Mouse (Mus musculus) sigmoid colon, adult 10 weeks (tissue): ENCODE measurements around the gene Lasp1. TPM values are rescaled to one million over a fixed set of nuclear protein-coding genes. Genes with fewer than 3 reads are reported as not detected.

Source experiments
- polyA plus RNA-seq: library from polyadenylated mRNA; stranded (reverse); fragments of 350-450 nt; fragmentation: Illumina TruSeq; extraction: RNeasy Lipid Tissue Mini Kit (QIAGEN cat#74804); gene quantifications from one replicate; pipeline ENCODE4 v1.2.3, GENCODE M21; 2014; ENCODE audit warnings: low read depth, low replicate concordance

Gene Lasp1
- polyA plus RNA-seq, result 74.4 TPM

GRCm38 (mm10) chr11:97798782-97799145 lies at the start of gene Lasp1:
TSS of gene Lasp1 (plus strand) at chr11:97799000.

DNA sequence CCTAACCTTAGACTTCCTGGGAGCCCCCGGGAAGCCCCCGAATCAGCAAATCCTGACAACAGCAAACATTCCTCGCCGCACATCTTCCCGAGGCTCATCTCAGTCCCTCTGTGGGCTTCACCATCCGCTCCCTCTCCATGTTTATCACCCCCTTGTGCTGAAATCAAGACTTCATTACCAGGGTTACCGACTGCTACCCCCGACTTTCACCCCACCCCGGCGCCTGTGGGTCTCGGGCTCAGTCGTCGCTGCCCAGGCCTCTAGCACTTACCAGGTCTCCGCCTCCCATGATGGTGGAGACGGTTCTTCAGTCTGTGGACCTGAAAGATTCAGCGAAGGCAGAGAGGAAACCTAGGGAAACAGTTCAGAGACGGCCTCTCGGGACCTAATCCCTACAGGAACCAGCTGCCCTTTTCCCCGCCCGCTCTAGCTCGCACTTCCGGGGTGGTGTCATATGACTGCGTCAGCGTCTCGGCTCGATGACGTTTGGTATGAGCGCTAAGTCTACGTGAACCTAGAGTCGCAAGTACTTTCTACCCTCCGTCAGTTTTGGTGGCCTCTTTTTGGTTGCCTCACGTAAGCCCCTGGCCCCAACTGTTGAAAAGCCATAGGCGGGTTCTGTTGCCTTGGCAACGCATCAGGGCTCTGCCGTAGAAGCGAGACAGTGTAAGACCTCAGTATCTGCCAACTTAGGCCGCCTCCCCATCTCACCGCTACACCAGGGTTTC lies 32.5 kb upstream of the Lasp1 start, which contains the start of gene Cwc25:
Gene Cwc25, minus strand, starts transcription at position 403 of the 728 bp plus-strand sequence.

GRCm38 (mm10) chr11:97775808-97776496 lies 22.8 kb upstream of the Lasp1 start, which contains the start of gene 1700001P01Rik:
TSS of gene 1700001P01Rik (minus strand) at chr11:97775918.

GRCm38 (mm10) chr11:97781832-97782563 lies 16.8 kb upstream of the Lasp1 start, which contains the start of gene Rpl23:
TSS of gene Rpl23 (minus strand) at chr11:97782437.

DNA sequence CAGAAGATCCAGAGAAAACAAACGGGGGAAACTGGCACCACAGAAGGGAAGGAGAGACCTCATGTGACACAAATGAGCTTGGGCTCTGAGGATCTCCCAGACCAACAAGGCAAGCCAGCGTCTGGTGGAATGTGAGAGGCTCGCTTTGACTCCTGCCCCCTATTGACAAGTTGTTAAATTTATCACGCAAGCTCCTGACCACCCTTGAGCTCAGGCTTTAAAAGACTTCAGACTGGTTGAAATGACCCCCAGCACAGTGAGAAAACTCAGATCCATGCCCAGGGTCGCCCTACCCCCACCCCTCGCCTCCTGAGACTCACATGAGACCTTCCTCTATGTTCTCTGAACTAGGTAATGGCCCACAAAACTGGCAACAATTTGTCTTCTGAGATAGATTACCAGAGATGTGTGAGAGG lies 41.7 kb downstream of the Lasp1 start, which contains the start of gene B230217C12Rik:
Gene B230217C12Rik, plus strand, starts transcription at position 242 of the 416 bp plus-strand sequence.

DNA sequence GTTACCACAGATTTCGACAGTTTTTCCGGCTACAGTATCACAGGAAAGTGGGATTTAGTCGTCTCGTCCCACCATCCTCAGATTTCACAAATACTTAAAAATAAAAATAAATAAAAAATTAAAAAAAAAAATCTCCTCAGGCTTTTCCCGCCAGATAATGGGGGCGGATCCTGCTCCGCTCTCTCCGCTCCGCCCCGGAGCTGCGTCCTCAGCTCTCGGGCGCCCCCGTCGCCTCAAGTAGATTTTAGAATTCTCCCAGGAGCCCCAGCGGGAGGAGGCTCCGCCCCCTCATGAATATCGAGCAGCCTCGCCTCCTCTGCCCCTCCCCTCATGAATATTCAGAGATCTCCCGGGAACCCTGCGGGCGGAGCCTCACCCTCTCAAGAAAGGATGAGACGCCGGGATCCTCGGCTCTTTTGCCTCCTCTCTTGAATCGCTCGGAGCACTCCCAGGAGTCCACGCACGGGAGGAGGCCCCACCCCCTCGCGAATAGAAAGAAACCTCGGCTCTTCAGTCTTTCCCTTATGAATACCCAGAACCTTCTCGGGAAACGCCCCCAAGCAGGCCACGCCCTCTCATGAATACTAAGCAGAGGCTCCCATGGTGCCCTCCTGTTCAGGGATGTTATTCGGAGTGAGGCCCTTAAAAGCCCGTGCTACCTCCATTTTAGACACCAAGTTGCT lies 85.3 kb downstream of the Lasp1 start, which contains the start of gene Fbxo47:
Gene Fbxo47, minus strand, starts transcription at position 237 of the 683 bp plus-strand sequence.

Other genes with a start within 250 kb of the Lasp1 start
- 0.44 TPM for gene Srcin1, start 222.8 kb upstream of the Lasp1 start, polyA plus RNA-seq
- gene Epop, start 169.3 kb upstream of the Lasp1 start, polyA plus RNA-seq, result not detected
- gene Mllt6, start 135.6 kb upstream of the Lasp1 start, polyA plus RNA-seq, result 6.1 TPM
- 24.5 TPM for gene Cisd3, start 113.2 kb upstream of the Lasp1 start, polyA plus RNA-seq
- gene Pcgf2, start 98.5 kb upstream of the Lasp1 start, polyA plus RNA-seq, result 6.7 TPM
- 11.0 TPM for gene Psmb3, start 95.6 kb upstream of the Lasp1 start, polyA plus RNA-seq
- gene Pip4k2b, start 54.3 kb upstream of the Lasp1 start, polyA plus RNA-seq, result 5.3 TPM
- gene Cwc25, start 32.4 kb upstream of the Lasp1 start, polyA plus RNA-seq, result 16.8 TPM
- gene 1700001P01Rik, start 23.1 kb upstream of the Lasp1 start, polyA plus RNA-seq, result not detected
- 2,348 TPM for gene Rpl23, start 16.6 kb upstream of the Lasp1 start, polyA plus RNA-seq
- 2.6 TPM for gene B230217C12Rik, start 41.8 kb downstream of the Lasp1 start, polyA plus RNA-seq
- 0.85 TPM for gene Fbxo47, start 85.2 kb downstream of the Lasp1 start, polyA plus RNA-seq
- gene Plxdc1, start 187.4 kb downstream of the Lasp1 start, polyA plus RNA-seq, result 0.16 TPM
- 1.5 TPM for gene Arl5c, start 197.2 kb downstream of the Lasp1 start, polyA plus RNA-seq
- gene Cacnb1, start 224.0 kb downstream of the Lasp1 start, polyA plus RNA-seq, result not detected
- gene Rpl19, start 227.7 kb downstream of the Lasp1 start, polyA plus RNA-seq, result 125 TPM